Mouse (Mus musculus) Patski (cell line): ENCODE data around the gene Omp. TPM values are rescaled to one million over a fixed set of nuclear protein-coding genes. Genes with fewer than 3 reads are reported as not detected.

Experiments
- ATAC-seq: fragments of 100-300 bp; one replicate; pipeline ENCODE4 v1.8.0; 2021
- CTCF ChIA-PET: fragments of 350-600 bp; sonication (Branson Sonifier 250); formaldehyde crosslinking; loops from one replicate; lab custom pipeline; 2022; ENCODE audit warnings: inconsistent platforms; lab: Charles Lee
- POLR2A ChIA-PET: fragments of 350-600 bp; sonication (Branson Sonifier 250); formaldehyde crosslinking; loops from one replicate; lab custom pipeline; 2022; ENCODE audit warnings: antibody characterized with exemption, inconsistent platforms; lab: Charles Lee
- DNase-seq: peaks from one replicate; pipeline ENCODE4 v3.0.0-alpha.2; 2011; ENCODE audit warnings: low read depth, low spot score
- H3K27me3 ChIP-seq: fragments of 371-371 bp; one replicate; pipeline ENCODE4 v1.5.1; 2021
- CTCF ChIP-seq: fragments of 100-300 bp; IDR thresholded peaks from one replicate; pipeline ENCODE4 v1.5.1; 2021
- in situ Hi-C: fragments of 300-500 bp; cut with MboI; formaldehyde crosslinking; loops from 3 replicates; pipeline ENCODE4 v1.11.1; 2018; ENCODE audit warnings: low pct_unique_long_range_greater_than_20kb, mixed read lengths
- polyA plus RNA-seq: library from polyadenylated mRNA; unstranded; gene quantifications from one replicate; pipeline ENCODE4 v1.2.3, GENCODE M21; 2021

Gene Omp
- polyA plus RNA-seq, 1 experiment from 2014 or later: 0.62 TPM

GRCm38 (mm10) chr7:98145842-98146446 lies 642 bp upstream of the Omp start:
- CTCF ChIA-PET: interaction anchor here (1.3 to 2.1 kb wide), 3 partner anchors 10 to 45 kb away, joined by 5 to 9 read pairs (median 7); no protein-coding TSS in a partner anchor
- ATAC-seq (no peak), DNase-seq (no peak)
- in situ Hi-C loops: no loop called here
- TF ChIP-seq CTCF: no peak
- POLR2A ChIA-PET: interaction anchor here (1.0 kb wide), 1 partner anchor 45 kb away, joined by 3 read pairs; no protein-coding TSS in a partner anchor
- H3K27me3 ChIP-seq: no peaks in the 10 kb centered on the region

- in situ Hi-C loops: no loop called here
- DNase-seq (no peak), ATAC-seq (no peak)
- no peak for TF ChIP-seq CTCF
- ChIA-PET POLR2A (interaction anchor here (0.6 to 0.8 kb wide), 2 partner anchors 10 to 105 kb away, joined by 3 to 5 read pairs; no protein-coding TSS in a partner anchor), CTCF (interaction anchor here (0.9 to 2.4 kb wide), 2 partner anchors 10 to 13 kb away, joined by 3 to 9 read pairs; no protein-coding TSS in a partner anchor)
- H3K27me3 ChIP-seq: no peaks in the 10 kb centered on the region
Measured at GRCm38 (mm10) chr7:98142648-98143047, 2.7 kb downstream of the Omp start.

GRCm38 (mm10) chr7:98142247-98142646 lies 3.1 kb downstream of the Omp start:
- no peak for TF ChIP-seq CTCF
- CTCF ChIA-PET: interaction anchor here (0.9 to 2.4 kb wide), 3 partner anchors 11 to 13 kb away, joined by 3 to 9 read pairs (median 6); no protein-coding TSS in a partner anchor
- no peak for DNase-seq
- in situ Hi-C loops: no loop called here
- H3K27me3 ChIP-seq: no peaks in the 10 kb centered on the region
- no peak for ATAC-seq
- POLR2A ChIA-PET: interaction anchor here (0.8 kb wide), 1 partner anchor 10 kb away, joined by 3 read pairs; no protein-coding TSS in a partner anchor

DNA sequence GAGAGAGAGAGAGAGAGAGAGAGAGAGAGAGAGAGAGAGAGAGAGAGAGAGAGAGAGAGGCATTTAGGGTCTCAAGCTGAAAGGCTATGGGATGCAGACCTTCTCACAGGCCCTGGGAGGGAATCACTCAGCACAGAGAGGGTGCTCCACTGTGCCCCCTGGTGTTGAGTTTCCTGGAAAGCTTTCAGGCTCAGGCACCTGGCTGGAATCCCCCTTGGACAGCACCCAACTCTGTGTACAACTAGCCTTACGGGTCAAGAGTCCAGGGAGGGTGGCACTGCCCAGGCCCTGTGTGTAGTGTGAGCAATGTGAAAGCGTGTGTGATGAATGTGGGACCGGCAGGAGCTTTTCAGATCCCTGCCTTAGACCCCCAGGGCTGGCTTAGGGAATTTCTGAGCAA lies 4.1 kb downstream of the Omp start:
- H3K27me3 ChIP-seq: no peaks in the 10 kb centered on the region
- in situ Hi-C loops: no loop called here
- POLR2A ChIA-PET: no interaction called here
- DNase-seq (no peak), ATAC-seq (peak; percentile 31)
- CTCF ChIA-PET: interaction anchor here (1.2 to 2.4 kb wide), 6 partner anchors 8 to 49 kb away, joined by 3 to 9 read pairs (median 6); no protein-coding TSS in a partner anchor
- no peak for TF ChIP-seq CTCF

DNA sequence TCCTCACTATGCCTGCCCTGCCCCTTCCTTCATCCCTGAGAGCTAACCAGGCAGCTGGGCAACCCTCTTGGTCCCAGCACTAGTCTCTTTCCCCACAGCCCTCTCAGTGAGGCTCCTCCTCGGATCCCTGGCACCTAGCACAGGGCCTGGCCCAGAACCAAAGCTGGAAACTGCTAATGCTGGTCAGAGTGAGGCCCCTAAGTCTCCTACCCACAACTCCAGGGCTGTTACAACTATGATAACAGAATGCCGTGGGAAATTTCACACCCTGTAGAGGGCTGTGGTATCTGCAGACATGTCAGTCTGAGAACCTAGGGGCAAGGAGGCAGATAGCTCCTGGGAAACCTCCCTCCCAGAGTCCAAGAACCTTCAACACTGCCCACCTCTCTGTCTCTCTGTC lies 4.7 kb downstream of the Omp start:
- POLR2A ChIA-PET: no interaction called here
- DNase-seq: no peak
- no peaks in the 10 kb centered on the region for H3K27me3 ChIP-seq
- ATAC-seq: no peak
- CTCF ChIA-PET: interaction anchor here (1.4 to 2.4 kb wide), 5 partner anchors 8 to 50 kb away, joined by 5 to 9 read pairs (median 6); no protein-coding TSS in a partner anchor
- in situ Hi-C loops: no loop called here
- no peak for TF ChIP-seq CTCF

GRCm38 (mm10) chr7:98139216-98139615 lies 6.1 kb downstream of the Omp start:
- in situ Hi-C loops: no loop called here
- ATAC-seq: no peak
- TF ChIP-seq CTCF: no peak
- DNase-seq: no peak
- no peaks in the 10 kb centered on the region for H3K27me3 ChIP-seq
- CTCF ChIA-PET: no interaction called here
- POLR2A ChIA-PET: no interaction called here

- POLR2A ChIA-PET: interaction anchor here (0.7 to 1.5 kb wide), 2 partner anchors 10 to 52 kb away, joined by 3 to 4 read pairs; no protein-coding TSS in a partner anchor
- no peaks in the 10 kb centered on the region for H3K27me3 ChIP-seq
- CTCF ChIA-PET: interaction anchor here (0.9 to 1.6 kb wide), 2 partner anchors 9 to 13 kb away, joined by 3 to 4 read pairs; no protein-coding TSS in a partner anchor
- in situ Hi-C loops: no loop called here
- ATAC-seq (no peak), DNase-seq (no peak)
- TF ChIP-seq CTCF: no peak
Measured at GRCm38 (mm10) chr7:98137995-98138394, 7.3 kb downstream of the Omp start.

GRCm38 (mm10) chr7:98137583-98137982 lies 7.7 kb downstream of the Omp start:
- ChIA-PET CTCF (interaction anchor here (0.9 to 1.6 kb wide), 3 partner anchors 9 to 54 kb away, joined by 3 to 4 read pairs (median 3); no protein-coding TSS in a partner anchor), POLR2A (interaction anchor here (0.7 to 1.5 kb wide), 2 partner anchors 10 to 53 kb away, joined by 3 to 4 read pairs; no protein-coding TSS in a partner anchor)
- no peaks in the 10 kb centered on the region for H3K27me3 ChIP-seq
- ATAC-seq (no peak), DNase-seq (no peak)
- TF ChIP-seq CTCF: no peak
- in situ Hi-C loops: no loop called here

DNA sequence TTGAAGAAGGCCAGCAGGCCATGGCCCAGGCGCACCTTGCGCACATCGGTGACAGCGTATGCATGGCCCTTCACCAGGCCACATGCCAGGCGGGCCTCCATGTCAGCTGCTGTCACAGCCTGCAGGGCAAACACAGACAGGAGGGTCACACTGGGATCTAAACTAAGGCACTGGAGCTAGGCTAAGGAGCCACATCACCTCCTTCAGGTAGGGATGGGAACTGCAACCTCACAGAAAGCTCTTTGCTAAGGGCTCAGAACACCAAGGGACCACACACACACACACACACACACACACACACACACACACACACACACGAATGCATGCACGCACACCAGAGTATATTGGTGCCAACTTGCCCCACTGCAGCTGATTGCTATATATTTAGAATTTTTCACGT lies 13.6 kb downstream of the Omp start:
- POLR2A ChIA-PET: interaction anchor here (0.9 to 1.2 kb wide), 2 partner anchors 11 to 59 kb away, joined by 3 read pairs; no protein-coding TSS in a partner anchor
- DNase-seq: no peak
- in situ Hi-C loops: no loop called here
- no peak for ATAC-seq
- CTCF ChIA-PET: interaction anchor here (0.8 to 1.5 kb wide), 5 partner anchors 9 to 59 kb away, joined by 3 to 6 read pairs (median 4); partner anchors contain the start of gene Myo7a
- TF ChIP-seq CTCF: no peak
- no peaks in the 10 kb centered on the region for H3K27me3 ChIP-seq

GRCm38 (mm10) chr7:98125473-98125872 lies 19.8 kb downstream of the Omp start:
- in situ Hi-C loops: no loop called here
- ChIA-PET POLR2A (no interaction called here), CTCF (interaction anchor here (0.8 to 4.1 kb wide), 10 partner anchors 12 to 74 kb away, joined by 3 to 13 read pairs (median 4); partner anchors contain the start of gene B3gnt6)
- DNase-seq: no peak
- no peak for TF ChIP-seq CTCF
- no peak for ATAC-seq
- no peaks in the 10 kb centered on the region for H3K27me3 ChIP-seq
